Mouse (Mus musculus): ENCODE measurements around the gene Ccdc51.

Gene Ccdc51

DNA sequence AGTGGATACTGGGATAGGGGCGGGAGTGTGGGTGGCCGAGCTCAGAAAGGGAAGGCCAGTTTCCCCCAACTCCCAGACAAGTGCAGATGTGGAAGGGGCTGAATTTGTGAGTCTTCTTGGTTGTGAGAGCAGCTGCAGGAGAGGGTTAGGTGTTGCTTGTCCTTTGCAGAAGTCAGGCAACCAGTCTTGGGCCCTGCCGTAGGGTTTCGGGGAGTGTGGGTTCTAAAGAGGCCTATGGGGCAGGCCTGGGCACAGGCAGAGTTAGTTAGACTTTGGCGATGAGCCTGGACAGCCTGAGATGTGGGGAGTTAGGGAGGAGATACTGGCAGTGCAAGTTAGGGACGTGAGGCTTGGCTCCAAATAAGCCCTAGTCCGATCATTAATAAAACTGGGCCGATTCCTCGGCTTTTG is 14.0 kb downstream of the Ccdc51 start:
- in situ Hi-C loops (cut with MboI) = no loop called here

DNA sequence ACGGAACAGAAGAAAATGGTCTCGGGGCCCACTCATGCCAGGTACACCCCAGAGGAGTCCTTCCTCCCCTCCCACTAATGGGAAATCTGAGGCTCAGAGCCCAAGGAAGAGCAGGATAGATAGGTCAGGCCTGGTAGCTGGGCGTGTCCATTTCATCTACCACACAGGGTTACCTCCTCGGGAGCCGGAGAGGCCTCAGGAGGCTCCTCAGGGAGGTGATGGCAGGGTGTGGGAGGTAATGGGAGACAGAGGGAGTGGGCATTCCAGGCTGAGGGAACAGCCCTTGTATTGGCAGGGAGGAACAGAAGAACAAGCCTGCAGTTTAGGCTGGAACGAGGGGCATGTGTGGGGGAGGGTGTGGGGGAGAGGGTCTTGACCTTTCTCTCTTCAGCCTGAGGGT is 14.6 kb downstream of the Ccdc51 start:
- in situ Hi-C loops (cut with MboI) = no loop called here

- in situ Hi-C loops (cut with MboI) = no loop called here
Observed at GRCm38 (mm10) chr9:109097291-109097690, 15.0 kb downstream of the Ccdc51 start.

DNA sequence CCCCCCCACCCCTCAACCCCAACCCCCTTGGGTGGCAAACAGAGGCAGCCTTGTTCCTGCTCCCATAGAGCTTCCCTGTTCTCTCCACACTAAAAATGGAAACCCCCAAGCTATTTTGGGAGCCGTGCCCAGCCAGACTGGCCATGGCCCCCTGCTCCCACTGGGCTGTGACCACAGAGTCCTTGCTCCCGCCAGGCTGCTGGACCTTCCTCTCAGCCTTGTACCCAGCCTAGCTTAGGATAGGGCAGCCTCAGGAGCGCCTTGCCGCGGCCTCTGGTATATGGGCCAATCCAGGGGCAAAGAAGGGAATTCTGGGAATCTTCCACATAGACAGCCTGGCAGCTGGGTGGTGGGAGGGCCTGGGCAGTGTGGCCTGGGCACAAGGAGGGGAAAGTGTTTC is 15.5 kb downstream of the Ccdc51 start:
- in situ Hi-C loops (cut with MboI) = no loop called here

DNA sequence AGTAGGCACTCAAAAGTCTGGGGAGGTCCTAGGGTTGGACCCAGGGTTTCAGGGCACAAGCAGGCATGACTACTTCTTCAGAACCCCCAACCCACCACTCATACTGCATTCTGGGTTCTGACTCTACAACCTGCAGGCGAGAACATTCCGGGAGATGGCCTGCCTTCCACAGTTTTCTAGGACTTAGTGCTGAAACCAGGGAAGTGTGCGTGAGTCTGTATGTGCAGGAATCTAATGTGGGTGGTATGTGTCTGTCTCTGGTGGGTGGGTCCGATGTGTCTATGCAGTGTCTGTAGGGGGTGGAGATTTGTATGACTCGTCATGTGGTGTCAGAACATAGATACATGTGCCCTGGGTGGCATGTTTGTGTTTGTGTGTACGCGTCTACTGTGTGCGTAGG is 16.1 kb downstream of the Ccdc51 start:
- in situ Hi-C loops (cut with MboI) = no loop called here

DNA sequence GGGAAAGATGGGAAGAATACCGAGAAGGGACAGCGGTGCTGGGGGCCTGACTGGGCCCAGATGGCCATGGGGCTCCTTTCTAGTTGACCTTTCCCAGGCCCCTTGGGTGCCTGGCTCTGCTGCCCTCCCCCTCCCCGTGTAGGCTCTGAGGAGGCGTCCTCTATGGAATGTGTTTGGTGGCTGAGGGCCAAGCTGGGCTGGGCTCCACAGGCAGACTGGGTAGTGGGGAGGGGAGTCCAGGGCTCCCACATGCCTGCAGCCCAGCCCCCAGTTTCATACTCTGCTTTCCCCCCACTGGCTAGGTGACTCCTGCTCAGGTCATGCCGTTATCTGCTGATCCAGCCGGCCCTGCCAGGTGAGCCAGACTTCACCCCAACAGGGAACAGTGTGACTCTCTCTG is 16.7 kb downstream of the Ccdc51 start:
- in situ Hi-C loops (cut with MboI) = no loop called here

DNA sequence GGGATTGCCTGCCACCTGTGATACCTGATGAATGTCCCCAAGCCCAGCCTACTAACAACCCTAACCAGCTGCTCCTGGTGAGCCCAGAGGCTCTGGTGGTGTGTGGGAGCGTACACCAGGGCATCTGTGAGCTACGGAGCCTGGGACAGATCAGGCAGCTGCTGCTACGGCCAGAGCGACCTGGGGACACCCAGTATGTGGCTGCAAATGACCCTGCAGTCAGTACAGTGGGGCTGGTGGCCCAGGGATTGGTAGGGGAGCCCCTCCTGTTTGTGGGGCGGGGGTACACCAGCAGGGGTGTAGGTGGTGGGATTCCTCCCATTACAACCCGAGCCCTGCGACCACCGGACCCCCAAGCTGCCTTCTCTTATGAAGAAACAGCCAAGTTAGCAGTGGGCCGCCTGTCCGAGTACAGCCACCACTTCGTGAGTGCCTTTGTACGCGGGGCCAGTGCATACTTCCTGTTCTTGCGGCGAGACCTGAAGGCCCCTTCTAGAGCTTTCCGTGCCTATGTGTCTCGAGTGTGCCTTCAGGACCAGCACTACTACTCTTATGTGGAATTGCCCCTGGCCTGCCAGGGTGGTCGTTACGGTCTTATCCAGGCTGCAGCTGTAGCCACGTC is 18.1 kb downstream of the Ccdc51 start:
- in situ Hi-C loops (cut with MboI) = no loop called here

- in situ Hi-C loops (cut with MboI) = no loop called here
Observed at GRCm38 (mm10) chr9:109101933-109102445, 19.7 kb downstream of the Ccdc51 start.

DNA sequence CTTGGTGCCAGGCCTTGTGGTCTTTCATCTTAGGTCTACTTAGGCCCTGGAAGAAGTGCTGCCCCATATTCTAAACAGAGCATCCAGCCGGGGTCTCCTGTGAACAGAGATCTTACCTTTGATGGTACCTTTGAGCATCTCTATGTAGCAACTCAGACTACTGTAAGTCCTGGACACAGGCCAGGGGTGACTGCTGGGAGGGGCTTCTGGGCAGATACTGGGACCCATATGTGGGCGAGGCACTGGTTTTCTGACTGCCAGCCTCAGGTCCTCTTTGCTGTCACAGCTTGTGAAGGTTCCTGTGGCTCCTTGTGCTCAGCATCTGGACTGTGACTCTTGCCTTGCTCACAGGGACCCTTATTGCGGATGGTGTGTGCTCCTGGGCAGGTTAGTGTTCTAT is 20.2 kb downstream of the Ccdc51 start:
- in situ Hi-C loops (cut with MboI) = no loop called here

DNA sequence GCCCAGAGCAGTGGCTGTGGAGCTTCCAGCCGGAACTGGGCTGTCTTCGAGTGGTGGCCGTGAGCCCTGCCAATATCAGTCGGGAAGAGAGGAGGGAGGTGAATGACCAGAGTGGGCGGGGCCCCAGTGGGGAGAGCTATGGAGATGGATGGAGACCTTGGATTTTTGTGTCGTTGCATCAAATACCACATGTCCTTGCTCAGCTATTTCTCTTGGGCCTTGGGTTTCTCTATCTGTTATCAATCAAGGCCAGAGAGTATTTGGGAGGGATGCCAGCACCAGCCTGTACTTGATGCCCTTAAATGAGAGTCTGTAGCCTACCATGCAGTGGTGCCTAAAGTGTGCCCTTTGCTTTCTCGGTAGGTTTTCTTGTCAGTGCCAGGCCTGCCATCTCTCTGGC is 21.0 kb downstream of the Ccdc51 start:
- in situ Hi-C loops (cut with MboI) = no loop called here

GRCm38 (mm10) chr9:109104083-109104482 is 21.8 kb downstream of the Ccdc51 start:
- in situ Hi-C loops (cut with MboI) = no loop called here

DNA sequence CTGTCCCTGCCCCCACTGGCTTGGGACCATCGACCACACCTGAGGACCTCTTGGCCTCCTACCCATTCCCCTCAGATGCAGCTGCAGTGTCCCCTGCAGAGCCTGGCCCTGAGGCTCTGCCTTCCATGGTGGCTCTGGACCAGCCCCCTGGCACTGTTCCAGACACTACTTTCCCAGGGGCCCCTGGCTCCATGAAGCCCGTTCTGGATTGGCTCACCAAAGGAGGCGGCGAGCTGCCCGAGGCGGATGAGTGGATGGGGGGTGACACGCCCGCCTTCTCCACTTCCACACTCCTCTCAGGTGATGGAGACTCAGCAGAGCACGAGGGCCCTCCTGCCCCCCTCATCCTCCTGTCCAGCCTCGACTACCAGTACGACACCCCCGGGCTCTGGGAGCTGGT is 22.7 kb downstream of the Ccdc51 start:
- in situ Hi-C loops (cut with MboI) = no loop called here

DNA sequence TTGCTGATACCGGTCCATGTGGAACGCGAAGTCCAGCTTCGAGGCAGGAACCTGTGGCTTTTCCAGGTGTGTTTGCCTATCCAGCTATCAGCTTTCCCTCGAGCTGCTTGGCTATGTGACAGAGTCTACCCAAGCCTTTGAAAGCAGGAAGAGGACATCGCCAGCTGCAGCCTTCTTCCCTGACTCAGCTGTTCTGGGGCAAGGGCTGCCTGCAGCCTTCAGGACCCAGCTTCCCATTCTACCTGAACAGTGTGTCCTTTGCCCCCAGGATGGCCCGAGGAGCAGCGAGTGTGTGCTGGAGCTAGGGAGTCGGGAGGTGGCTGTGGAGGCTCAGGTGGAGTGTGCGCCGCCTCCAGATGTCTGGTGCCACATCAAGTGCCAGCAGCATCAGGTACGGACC is 23.4 kb downstream of the Ccdc51 start:
- in situ Hi-C loops (cut with MboI) = no loop called here

DNA sequence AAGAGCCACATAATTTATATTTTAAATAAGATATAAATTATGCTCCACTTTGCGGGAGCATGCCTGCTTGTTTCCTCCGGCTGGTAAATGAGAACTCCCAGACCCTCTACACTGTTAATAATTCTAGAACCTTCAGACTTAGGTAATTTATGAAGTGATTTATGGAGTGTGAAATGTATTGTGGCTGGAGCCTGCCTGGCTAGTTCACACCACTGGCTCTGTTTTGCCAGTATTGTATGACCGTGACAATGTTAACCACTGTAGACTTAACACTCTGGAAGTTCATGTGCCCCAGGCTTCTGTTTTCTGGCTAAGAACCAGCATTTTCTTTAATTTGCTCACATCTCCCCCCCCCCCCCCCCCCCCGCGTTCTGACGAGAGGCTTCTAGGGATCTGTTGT is 25.0 kb downstream of the Ccdc51 start:
- in situ Hi-C loops (cut with MboI) = no loop called here

GRCm38 (mm10) chr9:109110240-109110639 is 27.9 kb downstream of the Ccdc51 start:
- in situ Hi-C loops (cut with MboI) = no loop called here

- in situ Hi-C loops (cut with MboI) = no loop called here
Observed at GRCm38 (mm10) chr9:109111101-109111500, 28.8 kb downstream of the Ccdc51 start.

GRCm38 (mm10) chr9:109111591-109111990 is 29.3 kb downstream of the Ccdc51 start:
- in situ Hi-C loops (cut with MboI) = no loop called here

DNA sequence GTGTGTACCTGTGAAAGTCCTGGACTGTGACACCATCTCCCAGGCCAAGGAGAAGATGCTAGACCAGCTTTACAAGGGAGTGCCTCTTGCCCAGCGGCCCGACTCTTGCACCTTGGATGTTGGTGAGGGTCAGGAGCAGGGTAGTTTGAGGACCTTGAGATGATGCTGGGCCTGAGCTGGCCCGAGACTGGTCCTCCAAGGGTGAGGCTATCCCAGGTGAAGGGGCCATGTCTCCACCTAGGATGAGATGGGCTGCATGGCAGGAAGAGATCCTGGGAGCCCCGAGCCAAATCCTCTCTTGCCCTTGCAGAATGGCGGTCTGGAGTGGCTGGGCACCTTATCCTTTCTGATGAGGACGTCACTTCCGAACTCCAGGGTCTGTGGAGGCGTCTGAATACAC is 31.0 kb downstream of the Ccdc51 start:
- in situ Hi-C loops (cut with MboI) = no loop called here

DNA sequence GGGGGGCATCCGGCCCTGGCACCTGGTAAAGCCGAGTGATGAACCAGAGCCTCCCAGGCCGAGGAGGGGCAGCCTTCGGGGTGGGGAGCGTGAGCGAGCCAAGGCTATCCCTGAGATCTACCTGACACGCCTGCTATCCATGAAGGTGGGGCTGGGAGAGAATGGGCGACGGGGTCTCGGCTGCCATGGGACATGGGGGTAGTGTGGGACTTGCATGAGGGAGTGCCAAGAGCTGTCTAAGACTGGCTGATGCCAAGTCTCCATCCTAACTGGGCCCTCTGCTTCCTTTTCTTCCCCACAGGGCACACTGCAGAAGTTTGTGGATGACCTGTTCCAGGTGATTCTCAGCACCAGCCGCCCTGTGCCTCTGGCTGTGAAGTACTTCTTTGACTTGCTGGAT is 32.0 kb downstream of the Ccdc51 start:
- in situ Hi-C loops (cut with MboI) = no loop called here

- in situ Hi-C loops (cut with MboI) = no loop called here
Observed at GRCm38 (mm10) chr9:109114871-109115270, 32.6 kb downstream of the Ccdc51 start.

GRCm38 (mm10) chr9:109116205-109116604 is 33.9 kb downstream of the Ccdc51 start:
- in situ Hi-C loops (cut with MboI) = no loop called here

DNA sequence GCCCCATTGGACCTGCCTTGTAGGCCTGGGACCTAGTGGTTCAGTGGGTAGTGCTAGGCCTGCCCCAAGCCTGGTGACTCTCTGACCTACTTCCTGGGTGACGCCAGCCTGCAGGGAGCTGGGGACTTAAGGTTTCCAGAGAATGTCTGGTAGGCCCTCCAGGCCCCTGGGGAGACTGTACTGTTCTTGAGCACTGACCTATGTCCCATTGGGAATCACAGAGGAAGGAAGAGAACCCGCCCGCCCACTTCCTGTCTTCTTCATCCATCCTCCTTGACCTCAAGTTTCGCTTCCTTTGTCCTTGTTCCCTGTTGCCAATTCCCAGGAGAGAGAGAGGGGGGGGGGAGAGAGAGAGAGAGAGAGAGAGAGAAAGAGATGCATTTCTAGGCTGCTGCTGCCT is 35.8 kb downstream of the Ccdc51 start:
- in situ Hi-C loops (cut with MboI) = no loop called here

- in situ Hi-C loops (cut with MboI) = no loop called here
Observed at GRCm38 (mm10) chr9:109119571-109119970, 37.3 kb downstream of the Ccdc51 start.

GRCm38 (mm10) chr9:109120956-109121355 is 38.7 kb downstream of the Ccdc51 start:
- in situ Hi-C loops (cut with MboI) = loop anchor here (5.0 kb wide), 1 partner anchor 114 kb away; no protein-coding TSS in a partner anchor

Measured in mature B cell (primary cell).